Mouse (Mus musculus): ENCODE measurements around the gene Prpsap2.
A peak's percentile ranks its signal among the peaks of the same experiment; 100 is the strongest.

Gene Prpsap2

DNA sequence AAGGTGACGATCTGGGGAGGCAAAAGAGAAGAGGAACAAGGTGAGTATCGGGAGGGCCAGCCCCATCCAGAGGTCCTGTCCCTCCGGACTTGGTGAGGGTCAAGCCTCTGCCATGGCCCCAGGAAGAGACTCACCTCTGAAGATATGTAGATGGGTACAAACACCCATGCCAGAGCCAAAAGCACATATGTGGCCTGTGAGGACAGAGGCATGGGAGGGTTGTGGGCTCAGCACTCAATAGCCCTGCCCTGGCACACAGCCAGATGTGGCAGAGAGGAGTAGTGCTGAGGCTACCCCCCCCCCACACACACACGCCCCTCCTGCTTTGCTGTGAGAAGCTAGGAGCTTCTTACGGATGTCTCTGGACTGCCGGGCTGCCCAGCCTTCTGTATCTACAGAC is 46.8 kb downstream of the Prpsap2 start:
- ATAC-seq (ENCODE audit: low TSS enrichment) = 0 out of 2 replicates have a peak, but pooled peaks have one; percentile 13

DNA sequence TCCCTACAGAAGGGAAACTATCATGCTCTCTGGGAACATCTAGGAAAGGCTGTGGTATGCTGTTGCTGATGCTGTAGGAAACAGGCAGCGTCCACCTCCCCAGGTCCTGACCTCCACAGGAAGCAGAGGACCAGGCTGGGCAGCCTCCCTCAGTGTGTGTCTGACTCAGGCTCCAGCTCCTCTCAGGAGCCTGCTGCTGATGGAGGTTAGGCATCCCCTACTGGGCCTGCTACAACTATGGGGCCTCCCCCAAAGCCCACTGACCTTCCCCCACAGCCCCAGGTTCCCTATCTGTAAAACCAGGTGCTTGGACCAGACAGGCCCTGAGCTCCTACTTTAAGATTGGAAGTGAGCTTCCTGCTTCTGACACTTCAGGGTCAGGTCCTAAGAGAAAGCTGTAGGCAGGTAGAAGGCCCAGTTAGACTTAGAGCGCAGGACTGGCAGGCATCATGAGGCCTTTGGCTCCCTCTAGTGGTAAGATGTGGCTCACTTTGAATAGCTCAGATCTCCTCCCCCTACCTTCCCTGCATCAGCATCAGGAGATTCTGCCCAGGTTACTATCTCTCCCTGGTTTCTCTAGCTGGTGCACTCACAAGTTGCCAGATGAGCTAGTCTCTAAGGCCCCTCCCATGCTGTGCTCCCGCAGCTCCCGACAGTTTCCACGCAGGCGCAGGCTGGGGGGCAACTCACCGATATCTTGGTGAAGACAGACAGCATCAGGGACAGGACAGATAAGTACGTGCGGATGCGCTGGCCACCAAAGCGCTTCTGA is 47.4 kb downstream of the Prpsap2 start:
- ATAC-seq (ENCODE audit: low TSS enrichment) = peak; percentile 96

DNA sequence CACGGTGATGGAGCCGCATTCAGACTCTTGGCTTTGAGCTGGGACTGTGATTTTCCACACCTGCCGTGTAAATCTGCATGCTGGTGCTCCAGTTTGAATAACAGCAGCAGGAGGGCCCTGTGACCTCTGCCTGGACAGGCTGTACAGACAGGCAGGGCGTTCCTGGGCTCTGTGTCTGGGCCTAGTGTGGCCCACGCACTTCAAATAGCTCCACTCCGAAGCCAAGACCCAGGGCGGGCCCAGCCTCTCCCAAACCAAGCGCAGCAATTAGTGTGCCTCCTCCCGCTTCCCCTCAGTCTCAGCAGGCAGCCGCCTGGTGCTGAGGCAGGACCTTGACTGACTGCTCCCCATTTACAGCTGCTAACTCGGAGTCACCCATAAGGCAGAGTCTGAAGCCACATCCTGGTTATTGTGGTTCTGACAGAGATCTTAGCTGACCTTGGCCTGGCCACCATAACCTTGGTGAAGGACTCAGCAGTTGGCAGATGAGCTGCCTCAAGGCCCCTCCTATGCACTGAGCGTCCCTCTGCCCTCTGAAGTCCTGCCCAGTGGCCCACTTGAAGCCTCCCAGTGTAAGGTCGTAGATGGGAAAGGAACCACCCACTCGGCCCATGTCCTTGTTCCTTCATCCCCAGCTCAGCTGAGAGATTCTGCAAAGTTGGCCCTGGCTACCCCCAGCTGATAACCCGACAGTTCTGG is 48.6 kb downstream of the Prpsap2 start:
- ATAC-seq (ENCODE audit: low TSS enrichment) = no peak

DNA sequence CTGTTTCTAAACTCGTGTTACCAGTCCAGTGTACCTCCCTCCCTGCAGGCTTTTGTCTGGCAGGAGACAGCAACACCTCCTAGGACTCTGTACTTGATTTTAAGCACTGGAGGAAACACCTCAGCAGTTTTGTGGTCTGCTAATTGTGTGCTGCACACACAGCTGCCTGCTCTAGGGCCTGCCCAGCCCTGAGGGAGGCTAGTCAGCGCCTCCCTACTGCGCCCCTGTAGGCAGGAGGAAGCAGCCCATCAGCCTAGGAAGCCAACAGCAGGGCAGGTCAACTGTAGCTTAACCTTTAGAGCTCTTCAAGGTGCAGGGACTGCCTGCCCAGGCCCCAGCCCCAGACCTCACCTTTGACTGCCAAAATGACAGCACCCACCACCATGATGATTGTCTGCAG is 53.0 kb downstream of the Prpsap2 start:
- no peak for ATAC-seq (ENCODE audit: low TSS enrichment)

- no peak for ATAC-seq (ENCODE audit: low TSS enrichment)
Observed at GRCm38 (mm10) chr11:61706232-61706631, 55.7 kb downstream of the Prpsap2 start.

GRCm38 (mm10) chr11:61705581-61705980 is 56.3 kb downstream of the Prpsap2 start:
- ATAC-seq (ENCODE audit: low TSS enrichment) = no peak

- no peak for ATAC-seq (ENCODE audit: low TSS enrichment)
Observed at GRCm38 (mm10) chr11:61702494-61702893, 59.4 kb downstream of the Prpsap2 start.

GRCm38 (mm10) chr11:61701696-61702095 is 60.2 kb downstream of the Prpsap2 start:
- ATAC-seq (ENCODE audit: low TSS enrichment) = no peak

DNA sequence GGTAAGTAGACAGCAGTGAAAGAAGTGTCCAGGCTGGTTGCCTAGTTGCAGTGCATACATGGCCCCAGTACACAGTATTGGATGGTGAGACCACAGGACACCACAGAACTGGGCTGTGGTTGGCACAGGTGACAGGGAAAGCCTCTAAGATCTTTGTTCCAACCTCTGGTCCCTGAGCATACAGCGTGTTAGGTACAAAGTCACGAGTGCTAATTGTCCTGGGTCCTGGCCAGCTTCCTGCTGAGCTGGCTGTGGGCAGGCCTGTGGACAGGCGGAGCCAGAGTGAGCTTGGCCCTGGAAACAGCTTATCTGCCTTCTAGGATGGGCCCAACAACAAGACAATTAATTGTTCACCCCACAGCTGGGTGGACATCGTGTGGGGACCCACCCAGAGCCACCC is 62.0 kb downstream of the Prpsap2 start:
- ATAC-seq (ENCODE audit: low TSS enrichment) = no peak

- no peak for ATAC-seq (ENCODE audit: low TSS enrichment)
Observed at GRCm38 (mm10) chr11:61699460-61699859, 62.4 kb downstream of the Prpsap2 start.

GRCm38 (mm10) chr11:61698852-61699251 is 63.0 kb downstream of the Prpsap2 start:
- no peak for ATAC-seq (ENCODE audit: low TSS enrichment)

DNA sequence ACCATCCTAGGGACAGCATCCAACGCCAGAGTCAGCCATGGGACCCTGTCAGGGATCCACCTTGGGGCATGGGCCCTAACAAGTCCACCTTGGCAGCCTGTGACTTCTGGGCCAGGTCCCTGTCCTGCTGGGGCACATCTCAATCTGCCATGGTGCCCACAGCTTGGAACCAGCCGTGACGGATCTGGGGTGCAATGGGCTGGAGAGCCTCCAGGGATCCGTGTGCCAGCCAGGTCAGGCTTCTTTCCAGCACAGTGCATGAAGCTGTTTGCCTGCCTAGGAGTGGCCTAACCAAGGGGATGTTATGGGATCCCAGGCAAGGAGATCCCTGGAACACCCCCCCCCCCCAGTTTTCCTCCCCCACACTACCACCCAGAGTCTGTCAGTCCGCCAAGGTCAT is 68.9 kb downstream of the Prpsap2 start:
- ATAC-seq (ENCODE audit: low TSS enrichment) = no peak

DNA sequence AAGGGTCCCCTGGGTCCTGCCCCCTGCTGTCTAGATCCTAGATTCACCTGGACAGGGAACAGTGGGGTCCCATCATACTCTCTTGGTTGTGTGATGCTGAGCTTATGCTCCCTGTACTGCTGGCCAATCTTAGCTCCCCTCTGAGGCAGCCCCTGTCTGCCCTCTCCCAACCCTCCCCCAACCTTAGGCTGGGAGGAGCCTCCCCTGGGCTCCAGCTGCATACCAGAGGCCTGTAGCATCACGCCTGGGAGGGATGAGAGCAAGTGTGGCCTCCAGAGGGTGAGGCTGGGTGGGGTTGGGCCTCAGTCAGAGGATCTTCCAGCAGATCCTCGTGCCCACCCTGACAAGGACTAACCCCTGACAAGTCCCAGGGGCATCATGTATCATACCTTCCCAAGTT is 74.3 kb downstream of the Prpsap2 start:
- ATAC-seq (ENCODE audit: low TSS enrichment) = no peak

GRCm38 (mm10) chr11:61686906-61687453 is 74.9 kb downstream of the Prpsap2 start:
- ATAC-seq (ENCODE audit: low TSS enrichment) = no peak

- no peak for ATAC-seq (ENCODE audit: low TSS enrichment)
Observed at GRCm38 (mm10) chr11:61686141-61686540, 75.7 kb downstream of the Prpsap2 start.

GRCm38 (mm10) chr11:61685119-61685725 is 76.7 kb downstream of the Prpsap2 start:
- no peak for ATAC-seq (ENCODE audit: low TSS enrichment)

- no peak for ATAC-seq (ENCODE audit: low TSS enrichment)
Observed at GRCm38 (mm10) chr11:61683907-61684731, 77.8 kb downstream of the Prpsap2 start, which contains the start of gene Fam83g. Gene Fam83g (plus strand): TSS chr11:61684091.

Measured in frontal cortex, adult (tissue).